Mouse (Mus musculus): Measurements from ENCODE around the gene Fam163a.

Fam163a gene

DNA sequence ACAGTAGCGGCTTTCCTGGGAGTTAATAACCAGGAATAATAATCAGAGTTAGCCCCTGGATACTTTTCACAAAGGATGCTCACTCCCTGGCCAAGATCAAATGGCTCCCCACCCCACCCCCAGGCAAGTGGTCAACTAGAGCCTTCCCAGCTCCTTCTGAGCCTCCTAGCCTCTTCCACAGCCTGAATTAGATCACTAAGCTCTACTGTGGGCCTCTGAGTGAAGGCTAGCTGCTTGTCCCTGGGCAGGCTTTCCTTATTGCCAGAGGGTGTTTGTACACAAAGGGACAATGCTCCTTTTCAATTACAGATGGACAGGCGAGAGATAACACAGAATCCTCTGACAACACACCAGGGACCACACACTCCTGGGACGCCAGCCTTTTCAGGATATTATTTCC lies 2.2 kb downstream of the Fam163a start:
- no peak for DNase-seq (ENCODE audit: low spot score in 2 of 2)

DNA sequence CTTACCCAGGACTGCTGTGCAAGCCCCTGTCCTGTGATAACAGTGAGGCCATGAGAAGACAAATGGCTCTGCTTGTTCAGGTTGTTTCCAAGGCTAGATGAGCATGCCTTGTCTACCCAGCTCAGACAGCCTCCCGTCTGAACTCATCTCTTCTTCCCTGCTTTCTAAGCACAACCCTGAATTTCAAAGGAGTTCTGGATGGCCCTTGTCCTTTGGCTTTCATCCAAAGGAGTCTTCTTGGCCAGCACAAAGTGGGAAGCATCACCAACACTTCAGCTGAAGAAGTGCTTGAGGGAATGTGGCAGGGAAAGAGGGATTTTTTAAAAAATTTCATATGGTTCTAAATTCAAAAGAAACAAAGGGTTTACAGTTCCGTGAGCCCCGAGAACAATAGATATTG lies 3.8 kb downstream of the Fam163a start:
- DNase-seq (ENCODE audit: low spot score in 2 of 2) = no peak

DNA sequence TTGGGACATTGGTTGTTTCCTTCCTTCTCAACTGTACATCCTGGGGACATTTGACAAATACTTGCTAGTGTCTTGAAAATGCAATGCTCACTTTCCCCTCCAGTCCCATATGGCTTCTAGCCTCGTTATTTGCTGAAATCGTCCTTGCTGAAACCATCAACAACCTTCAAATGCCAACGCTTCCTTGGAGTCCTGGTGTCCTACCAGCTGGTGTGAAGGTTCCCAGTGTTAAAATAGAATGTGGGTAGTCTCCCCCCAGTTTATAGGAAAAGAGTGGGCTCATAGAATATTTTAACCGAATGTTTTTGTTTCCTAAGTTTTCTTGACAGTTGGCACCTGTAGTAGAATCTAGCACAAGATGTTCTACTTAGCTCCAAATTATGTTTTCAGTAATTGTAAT lies 7.2 kb downstream of the Fam163a start:
- DNase-seq (ENCODE audit: low spot score in 2 of 2) = no peak

DNA sequence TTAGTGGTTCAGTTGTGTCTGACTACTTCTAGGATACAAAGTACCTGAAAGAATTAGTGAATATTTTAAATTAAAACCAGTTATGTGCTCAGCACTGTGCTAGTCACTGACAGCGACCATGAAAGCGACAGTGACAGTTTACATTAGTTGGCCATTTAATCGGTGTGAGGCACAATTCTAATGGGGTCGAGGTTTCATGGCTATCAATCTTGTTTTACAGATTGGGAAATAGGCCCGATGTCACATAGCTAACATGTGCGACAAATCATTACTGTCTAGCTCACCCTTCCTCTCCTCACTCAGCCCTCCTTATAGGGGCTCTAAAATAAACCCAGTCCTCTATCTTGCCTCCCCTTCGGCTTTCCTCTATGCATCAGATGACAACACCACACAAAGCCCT lies 11.5 kb downstream of the Fam163a start:
- DNase-seq (ENCODE audit: low spot score in 2 of 2) = no peak

DNA sequence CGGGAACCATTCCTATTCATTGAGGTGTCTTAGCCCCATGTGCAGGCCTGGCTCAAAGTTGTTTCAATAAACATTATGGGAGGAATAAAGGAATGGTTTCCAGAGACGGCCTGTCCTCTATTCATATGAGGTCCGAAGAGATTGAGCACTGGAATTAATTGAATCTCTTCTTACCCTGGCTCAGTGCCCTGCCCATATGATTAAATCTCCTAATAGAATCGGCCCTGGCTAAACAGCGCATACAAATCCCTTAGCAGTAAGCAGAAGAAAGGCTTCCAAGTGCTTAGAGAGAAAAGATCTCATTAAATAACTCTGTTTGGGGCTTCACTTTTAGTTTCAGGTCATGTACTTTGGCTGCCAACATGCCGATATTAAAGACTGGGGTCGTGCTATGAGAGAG lies 12.0 kb downstream of the Fam163a start:
- DNase-seq (ENCODE audit: low spot score in 2 of 2) = no peak

DNA sequence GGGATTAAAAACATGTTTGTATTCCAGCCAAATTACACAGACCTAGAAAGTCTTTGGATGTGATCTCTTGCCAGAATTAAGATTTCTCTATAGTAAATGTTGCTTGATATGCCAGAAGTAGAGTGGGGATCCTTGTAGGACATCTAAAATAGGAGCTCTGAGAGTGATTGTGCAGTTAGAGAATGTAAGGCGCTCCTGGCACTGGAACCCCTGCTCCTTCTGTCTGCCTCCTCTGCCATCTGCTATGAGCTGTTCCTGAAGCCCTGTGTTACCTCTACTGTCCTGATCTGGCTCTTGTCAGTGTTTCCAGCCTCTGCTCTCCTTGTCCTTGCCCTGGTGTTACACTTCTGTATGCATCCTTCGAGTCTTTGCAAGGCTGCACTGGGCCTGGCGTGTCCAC lies 18.2 kb downstream of the Fam163a start:
- DNase-seq (ENCODE audit: low spot score in 2 of 2) = no peak

DNA sequence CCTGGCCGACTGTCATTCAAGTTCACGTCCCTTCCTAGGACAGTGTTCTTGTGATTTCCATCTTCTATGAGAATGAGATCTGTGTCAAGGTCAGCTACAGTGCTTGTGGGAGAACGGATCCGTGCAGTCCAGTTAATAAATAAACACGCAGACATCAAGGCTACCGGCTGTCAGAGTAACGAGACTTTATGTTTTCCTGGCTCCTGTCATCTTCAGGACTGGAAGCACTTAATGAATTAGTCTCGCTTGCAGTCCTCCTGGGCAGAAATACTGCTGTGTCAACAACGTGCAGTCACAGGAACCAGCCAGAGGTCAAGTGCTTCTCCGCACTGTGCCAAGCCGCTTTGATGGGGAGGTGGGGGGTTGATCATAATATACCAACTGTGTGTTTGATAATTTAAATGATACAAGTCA lies 20.7 kb downstream of the Fam163a start:
- DNase-seq (ENCODE audit: low spot score in 2 of 2) = no peak

DNA sequence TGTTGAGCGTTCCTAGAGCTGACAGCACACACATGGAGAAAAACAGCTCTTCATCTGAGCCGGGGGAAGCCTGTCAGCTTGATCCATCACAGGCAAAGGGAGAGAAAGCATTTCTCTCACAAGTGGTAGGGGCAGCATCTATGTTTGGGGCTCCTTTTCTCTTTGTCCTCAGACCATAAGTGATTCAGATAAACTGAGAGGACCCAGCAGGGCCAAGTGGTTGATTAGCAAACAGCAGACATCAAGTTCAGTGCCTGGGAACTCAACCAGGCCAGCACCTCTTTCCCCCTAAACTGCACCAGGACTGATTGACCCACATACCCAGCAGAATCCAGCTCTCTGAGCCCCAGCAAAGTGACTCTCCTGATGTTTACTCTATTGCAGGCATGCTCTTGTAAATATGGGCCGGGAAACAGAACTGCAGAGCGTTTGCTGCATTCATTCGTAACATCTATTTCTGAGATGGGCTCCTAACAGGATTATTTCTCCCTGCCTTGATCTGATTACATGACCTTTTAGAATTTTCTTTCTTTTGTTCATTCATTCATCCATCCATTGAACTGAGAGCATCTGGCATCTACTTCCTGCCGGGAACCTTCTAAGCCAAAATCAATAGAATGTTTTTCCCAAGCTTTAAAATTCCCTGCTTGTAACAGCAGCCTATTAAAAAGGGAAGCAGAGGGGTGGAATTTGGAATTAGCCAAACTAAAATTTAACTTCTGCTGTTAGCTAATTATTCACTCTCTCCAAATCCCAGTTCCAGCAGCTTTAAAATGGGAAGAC lies 21.5 kb downstream of the Fam163a start:
- DNase-seq (ENCODE audit: low spot score in 2 of 2) = no peak

DNA sequence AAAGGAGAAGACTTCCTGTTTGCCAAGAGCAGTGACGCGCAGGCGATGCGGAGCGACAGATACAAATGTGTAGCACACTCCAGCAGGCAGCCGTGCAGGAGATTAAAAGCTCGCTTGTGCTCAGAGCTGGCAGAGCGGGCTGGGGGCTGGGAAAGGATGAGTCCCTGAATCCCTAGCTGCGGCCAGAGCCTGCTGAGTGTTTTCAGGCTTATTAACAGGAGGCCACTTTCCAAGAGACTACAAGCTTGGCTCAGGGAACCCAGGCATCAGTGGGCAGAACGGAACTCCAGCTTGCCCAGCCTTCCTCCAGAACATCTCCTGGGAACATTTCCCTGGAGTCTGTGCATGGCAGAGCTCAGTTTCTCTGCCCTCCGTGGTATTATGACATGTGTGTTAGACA lies 25.0 kb downstream of the Fam163a start:
- DNase-seq (ENCODE audit: low spot score in 2 of 2) = no peak

DNA sequence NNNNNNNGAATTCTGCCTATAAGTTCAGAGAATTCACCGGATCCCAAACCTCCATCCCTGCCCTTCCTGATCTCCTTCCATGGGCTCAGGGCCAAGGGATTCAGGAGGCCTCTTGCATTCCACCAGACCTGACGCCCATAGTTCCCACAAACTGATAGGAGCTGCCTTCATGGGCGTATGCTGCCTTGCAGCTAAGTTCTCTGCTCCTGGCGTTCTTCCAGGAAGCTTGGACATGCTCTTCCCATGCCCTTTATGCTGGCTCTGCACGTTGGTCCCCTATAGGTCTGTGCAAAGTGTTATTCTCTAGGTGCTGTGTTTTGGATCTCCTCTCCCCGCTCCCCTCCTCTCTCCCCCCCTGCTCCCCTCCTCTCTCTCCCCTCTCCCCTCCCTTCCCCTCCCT lies 36.1 kb downstream of the Fam163a start:
- DNase-seq (ENCODE audit: low spot score in 2 of 2) = no peak

DNA sequence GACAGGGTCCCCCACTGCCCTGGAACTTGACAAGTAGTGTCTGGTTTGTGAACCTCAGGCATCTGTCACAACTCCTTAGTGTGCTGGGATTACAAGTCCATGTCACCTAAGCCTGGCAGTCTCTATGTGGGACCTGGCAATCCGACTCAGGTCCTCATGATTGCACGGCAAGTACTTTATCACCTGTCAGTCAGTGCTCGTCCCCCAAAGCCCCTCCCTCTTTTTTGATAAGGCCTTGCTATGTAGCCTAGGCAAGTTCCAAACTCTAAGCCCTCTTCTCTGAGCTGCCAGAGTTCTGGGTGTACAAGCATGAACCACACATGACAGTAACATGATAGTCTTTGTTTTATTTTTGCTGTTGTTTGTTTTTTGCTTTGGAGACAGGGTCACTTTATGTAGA lies 88.1 kb downstream of the Fam163a start:
- no peak for DNase-seq (ENCODE audit: low spot score in 2 of 2)

DNA sequence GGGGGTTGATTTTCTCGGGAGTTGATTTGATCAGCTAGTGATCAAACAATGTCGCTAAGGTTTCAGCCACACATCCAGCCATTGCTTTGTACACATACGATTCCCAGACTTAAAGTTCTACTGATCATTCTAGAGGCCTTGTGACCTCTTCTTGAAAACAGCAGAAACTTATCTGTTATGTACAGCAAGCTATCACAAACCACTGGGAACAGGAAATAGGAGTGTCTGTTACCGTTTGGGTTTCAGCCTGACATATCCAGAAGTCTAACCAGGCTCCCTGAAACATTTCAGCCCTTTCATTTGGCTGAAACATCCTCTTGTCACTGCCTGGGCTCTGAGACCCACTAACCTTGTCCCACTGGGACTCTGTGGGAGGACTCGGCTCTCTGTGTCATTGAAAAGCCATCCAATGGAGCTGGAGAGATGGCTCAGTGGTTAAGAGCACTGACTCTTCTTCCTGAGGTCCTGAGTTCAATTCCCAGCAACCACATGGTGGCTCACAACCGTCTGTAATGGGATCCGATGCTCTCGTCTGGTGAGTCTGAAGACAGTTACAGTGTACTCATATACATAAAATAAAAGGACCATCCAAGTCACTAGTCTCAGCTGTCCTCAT lies 90.8 kb downstream of the Fam163a start:
- DNase-seq (ENCODE audit: low spot score in 2 of 2) = no peak

DNA sequence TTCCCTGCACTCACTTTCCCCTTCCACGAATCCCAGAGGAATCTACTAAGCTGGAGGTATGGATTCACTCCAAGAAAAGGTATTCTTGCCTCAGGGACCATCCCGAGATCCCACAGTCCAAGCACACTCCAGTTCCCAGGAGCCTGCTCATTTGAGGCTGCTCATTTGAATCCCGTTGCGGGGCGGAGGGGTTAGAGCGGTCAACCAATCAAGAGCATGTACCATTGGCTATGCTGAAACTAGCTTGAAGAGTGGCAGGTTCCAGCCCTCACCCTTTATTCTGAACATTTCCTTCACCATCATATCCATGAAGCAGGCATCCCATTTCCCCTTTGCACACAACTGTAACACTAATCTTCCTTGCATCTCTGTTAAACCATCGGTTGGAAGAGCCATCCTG lies 92.7 kb downstream of the Fam163a start:
- no peak for DNase-seq (ENCODE audit: low spot score in 2 of 2)

DNA sequence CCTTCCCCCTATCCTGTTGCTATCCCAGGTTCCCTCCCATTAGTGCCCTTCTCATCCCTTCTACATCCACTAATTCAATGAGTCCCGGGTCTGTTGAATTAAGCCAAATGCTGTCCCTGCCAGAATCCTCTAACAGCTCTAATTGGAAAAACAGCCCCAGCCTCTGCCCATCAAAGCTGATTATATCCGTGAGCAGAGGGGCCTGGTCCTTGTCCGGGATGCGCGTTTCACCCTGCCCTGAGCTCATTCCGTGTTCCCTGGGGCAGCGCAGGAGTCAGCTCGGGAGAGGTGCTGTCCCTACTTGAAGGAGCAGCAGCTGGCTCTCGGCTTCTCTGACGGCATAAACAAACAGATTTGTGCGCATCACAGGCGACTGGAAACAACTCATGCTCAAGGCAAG lies 93.1 kb downstream of the Fam163a start:
- no peak for DNase-seq (ENCODE audit: low spot score in 2 of 2)

DNA sequence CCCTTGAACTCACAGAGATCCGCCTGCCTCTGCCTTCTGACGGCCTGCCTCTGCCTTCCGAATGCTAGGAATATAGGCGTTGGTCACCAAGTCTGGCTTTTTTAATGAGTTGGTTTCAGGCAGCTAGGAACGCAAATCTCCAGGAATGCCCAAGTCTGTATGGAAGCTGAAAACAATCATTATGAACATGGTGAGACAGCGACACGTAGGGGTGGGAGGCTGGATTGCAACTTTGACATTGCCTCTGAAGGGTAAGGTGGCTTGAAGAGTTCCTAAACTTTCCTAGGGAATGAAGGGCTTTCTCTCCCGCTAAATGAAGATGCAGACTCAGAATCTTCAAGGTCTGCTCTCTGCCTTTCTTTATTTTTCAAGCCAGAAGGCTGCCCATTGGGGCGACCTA lies 93.7 kb downstream of the Fam163a start:
- DNase-seq (ENCODE audit: low spot score in 2 of 2) = no peak

DNA sequence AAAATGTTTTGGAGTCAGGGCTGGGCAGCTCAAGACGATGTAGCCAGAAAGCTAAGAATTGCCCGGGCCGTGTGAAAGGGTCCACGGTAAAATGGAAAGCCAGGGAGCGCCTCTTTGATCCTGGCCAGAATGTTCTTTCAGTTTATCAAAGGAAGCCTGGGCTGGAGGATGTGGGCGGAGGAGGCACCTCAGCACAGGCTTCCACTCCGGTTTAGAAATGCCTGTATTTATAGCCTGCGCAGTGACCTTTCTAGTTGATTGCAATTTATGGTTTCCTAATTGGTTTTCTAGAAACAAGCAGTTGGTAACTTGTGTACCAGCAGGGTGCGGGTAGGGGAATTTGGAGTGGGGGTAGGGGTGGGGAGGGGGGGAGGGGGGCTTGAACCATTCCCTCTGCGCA lies 96.4 kb downstream of the Fam163a start:
- no peak for DNase-seq (ENCODE audit: low spot score in 2 of 2)

DNA sequence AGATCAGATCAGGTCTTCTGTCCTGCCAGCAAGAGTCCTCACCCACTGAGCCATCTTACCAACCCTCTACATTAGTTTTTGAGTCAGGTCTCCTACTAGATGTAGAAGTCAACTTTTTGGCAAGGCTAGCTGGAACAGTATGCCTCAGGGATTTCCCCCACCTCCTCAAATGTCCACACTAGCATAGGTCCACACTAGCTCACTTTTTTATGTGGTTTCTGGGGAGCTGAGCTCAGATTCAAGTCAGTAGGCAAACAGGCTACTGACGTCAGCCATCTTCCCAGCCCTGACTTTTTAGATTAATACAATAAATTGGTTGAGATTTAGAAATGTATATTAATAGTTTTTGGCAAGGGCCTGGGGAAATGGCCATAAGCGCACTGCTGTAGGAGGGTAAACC lies 97.4 kb downstream of the Fam163a start:
- no peak for DNase-seq (ENCODE audit: low spot score in 2 of 2)

DNA sequence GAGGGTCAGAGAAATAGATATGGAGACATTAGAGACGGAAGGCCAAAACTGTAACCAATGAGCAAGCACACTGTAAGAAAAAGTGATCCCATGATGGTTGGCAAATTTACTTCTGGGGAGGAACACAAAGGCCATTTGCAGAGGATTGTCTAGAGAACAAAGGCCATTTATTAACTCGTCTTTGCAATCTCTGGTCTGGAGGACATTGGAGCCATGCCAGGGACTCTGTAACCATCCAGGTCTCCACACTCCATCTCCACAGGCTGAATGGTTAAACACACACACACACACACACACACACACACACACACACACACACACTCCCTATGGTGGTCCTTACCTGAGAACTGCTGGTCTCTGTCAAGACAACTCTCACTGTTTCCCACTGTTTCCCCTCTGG lies 99.4 kb downstream of the Fam163a start:
- DNase-seq (ENCODE audit: low spot score in 2 of 2) = no peak

DNA sequence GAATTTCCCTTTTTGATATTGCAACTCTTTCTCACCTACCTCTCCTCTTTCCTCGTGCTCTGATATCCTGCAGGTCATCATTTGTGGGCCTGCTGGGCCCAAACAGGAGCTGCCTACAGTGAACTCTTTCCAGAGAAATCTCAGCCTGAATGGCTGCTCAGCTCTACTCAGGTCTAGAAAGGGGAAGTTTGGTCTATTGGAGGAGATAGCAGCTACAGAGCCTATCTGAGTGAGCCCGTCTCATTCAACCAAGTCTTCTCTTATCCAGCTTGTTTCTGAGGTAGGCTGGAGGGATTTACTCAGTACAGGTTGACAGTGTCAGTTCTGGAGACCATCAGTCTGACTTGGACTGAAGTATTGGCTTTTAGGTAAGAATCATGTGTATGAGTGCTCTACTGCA lies 101.1 kb downstream of the Fam163a start:
- no peak for DNase-seq (ENCODE audit: low spot score in 2 of 2)

DNA sequence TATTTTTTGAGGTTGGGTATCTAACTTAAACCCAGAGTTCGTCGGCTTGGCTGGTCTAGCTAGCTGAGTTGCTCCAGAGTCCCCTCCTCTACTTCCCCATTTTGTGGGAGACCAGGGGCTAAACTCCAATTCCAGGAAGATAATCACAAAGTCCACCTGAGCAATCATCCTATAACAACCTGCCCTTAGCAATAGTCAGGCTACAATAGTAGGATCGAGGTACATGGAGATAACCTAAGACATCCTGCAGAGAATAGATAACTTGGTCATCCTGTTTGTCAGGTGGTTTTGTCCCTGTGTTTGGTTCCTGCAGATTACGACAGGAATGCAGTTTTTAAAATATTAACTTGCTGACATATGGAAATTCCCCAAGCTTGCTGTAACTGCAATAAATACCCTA lies 113.0 kb downstream of the Fam163a start:
- DNase-seq (ENCODE audit: low spot score in 2 of 2) = no peak

DNA sequence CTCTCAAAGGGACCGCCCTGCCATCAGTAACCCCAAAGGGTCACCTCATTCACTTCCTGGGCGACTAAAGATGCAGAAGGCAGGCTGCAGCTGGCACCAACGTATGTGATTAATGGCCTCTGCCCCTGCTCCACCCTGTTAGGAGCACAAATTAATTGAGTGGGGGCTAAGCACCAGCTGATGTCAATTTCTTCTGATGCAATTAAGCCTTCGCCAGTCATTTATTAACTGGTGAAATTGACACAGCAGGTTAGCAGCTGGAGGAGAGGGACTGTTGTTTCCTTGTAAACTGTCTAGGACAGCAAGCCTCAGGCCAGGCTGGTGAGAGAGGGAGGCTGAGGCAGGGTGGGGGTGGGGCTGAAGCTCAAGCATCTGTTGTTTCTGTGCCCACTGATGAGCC lies 114.8 kb downstream of the Fam163a start:
- no peak for DNase-seq (ENCODE audit: low spot score in 2 of 2)

DNA sequence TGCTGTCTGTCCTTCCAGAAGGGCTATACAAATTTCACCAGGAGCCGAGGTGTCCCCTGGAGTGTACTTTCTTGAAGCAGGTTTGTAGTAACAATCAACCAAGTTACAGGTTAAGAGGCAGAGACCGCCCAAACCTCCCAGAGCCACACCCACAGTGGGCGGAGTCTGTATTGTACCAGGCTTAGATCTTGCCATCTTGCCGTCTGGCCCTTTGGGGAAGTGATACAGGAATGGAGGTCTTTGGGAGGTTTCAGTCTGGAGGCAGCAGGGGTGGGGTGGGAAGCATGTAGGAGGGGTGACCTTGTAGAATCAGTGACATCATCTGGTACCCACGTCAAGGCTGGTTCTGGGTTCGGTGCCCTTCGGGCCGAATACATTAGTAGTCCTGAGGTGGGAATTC lies 115.3 kb downstream of the Fam163a start:
- DNase-seq (ENCODE audit: low spot score in 2 of 2) = peak in 1 of 2 experiments; percentile 26

DNA sequence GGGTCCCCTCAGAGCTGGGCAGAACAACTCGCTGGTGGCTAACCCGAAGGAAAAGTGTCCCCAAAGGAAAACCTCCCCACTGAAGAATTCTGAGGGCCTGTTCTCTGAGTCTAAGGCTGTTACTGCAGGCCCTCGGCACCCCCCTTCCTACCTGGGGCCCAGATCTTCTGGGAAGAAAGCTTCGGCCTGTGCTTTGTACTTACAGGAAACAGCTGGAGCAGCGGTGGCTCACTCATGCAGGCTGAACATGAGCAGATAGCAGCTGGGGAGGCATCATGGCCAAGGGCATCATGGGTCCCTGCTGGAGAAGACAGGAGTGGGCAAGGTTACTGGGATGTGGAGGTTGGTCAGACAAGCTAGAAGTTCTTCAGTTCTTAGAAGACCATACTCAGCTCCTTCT lies 117.2 kb downstream of the Fam163a start:
- no peak for DNase-seq (ENCODE audit: low spot score in 2 of 2)

DNA sequence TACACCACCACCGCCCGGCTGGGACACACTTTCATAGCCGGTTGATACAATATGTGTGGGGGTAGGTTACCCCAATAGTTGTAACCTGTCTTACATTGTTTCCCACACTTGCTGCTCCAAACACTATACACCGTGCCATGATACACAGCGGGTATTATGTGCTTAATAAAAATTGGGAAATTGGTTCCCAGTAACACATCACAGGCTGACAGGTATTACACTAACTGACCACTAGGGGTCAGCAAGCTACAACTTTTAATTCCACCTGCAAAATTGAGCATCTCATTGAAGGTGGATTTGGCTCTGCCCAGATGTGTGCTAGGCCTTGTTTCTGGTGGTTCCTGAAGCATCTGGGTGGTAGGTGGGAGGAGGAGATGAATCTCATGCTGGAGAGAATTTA lies 119.1 kb downstream of the Fam163a start:
- DNase-seq (ENCODE audit: low spot score in 2 of 2) = no peak

All from spleen, postnatal 4 days (tissue).